In the genomic region with DNA sequence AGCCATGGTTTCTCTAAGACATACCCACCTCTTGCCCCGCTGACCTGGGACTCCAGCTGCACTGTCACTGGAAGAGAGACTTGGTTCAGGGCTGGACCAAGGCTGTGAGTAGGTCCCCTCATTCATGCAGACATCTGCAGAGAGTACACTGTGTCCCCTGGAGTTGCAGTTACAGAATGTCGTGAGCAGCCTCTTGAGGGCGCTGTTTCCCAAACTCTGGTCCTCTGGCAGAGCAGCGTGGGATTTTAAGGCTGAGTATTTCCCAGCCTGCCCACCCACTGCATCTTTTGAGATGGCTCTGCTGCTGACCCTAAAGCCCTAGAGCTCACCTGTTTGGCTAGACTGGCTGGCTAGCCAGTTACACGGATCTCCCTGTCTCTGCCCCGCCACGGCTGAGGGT, we compare ENCODE assay signal across 10 mouse cellular contexts. TPM values are rescaled to one million over a fixed set of nuclear protein-coding genes. Genes with fewer than 3 reads are reported as not detected.
DNase-seq lines count a peak whose midpoint lies in the region; ATAC-seq and TF ChIP-seq lines count a peak whose summit lies in the region.
"Had no signal": no experiment of that assay in that cellular context is flagged by ENCODE, and none has a peak within 500 bp of the region (broad histone marks: within the 10 kb centered on the region; RNA-seq: fewer than 3 reads in every experiment).

No protein-coding gene starts in this region.

- no peaks in the 10 kb centered on the region for H3K27me3 ChIP-seq in forebrain, postnatal 0 days (ENCODE audit: insufficient read depth, low read length)
- H3K27me3 ChIP-seq in forebrain, embryonic 13.5 days = no peaks in the 10 kb centered on the region
- H3K27me3 ChIP-seq in kidney, embryonic 14.5 days (ENCODE audit: control insufficient read depth, insufficient read depth, low read length) = no peaks in the 10 kb centered on the region
- no peaks in the 10 kb centered on the region; the same call in 1 of the 2 replicates for H3K27me3 ChIP-seq in heart, embryonic 10.5 days (ENCODE audit: insufficient read depth, poor library complexity, severe bottlenecking)
- H3K27me3 ChIP-seq: neural tube, embryonic 13.5 days had no signal

- no peak overlapping the region for H3K4me3 ChIP-seq in forebrain, postnatal 0 days (ENCODE audit: low read depth, low read length)
- no peak overlapping the region for H3K4me3 ChIP-seq in forebrain, embryonic 13.5 days
- no peak overlapping the region for H3K4me3 ChIP-seq in kidney, embryonic 14.5 days (ENCODE audit: low read length)
- H3K4me3 ChIP-seq in heart, embryonic 10.5 days = no peak overlapping the region
- H3K4me3 ChIP-seq: neural tube, embryonic 13.5 days had no signal

- 51% methylated on average over 7 of the region's 7 CpGs for WGBS in forebrain, postnatal 0 days
- 57% methylated on average over 7 of the region's 7 CpGs for WGBS in forebrain, embryonic 13.5 days
- 56% methylated on average over 7 of the region's 7 CpGs for WGBS in kidney, embryonic 14.5 days
- 52% methylated on average over 7 of the region's 7 CpGs for WGBS in heart, embryonic 10.5 days

- no peak overlapping the region for H3K9ac ChIP-seq in forebrain, postnatal 0 days
- H3K9ac ChIP-seq in forebrain, embryonic 13.5 days = no peak overlapping the region
- H3K9ac ChIP-seq in kidney, embryonic 14.5 days (ENCODE audit: low read depth, low read length) = no peak overlapping the region
- H3K9ac ChIP-seq: neural tube, embryonic 13.5 days had no signal

- DNase-seq in forebrain, postnatal 0 days = no peak
- peak; percentile 26 for DNase-seq in right cerebral cortex, postnatal 4 days
- DNase-seq in right cerebral cortex, postnatal 25 days = no peak
- no peak for DNase-seq in heart, embryonic 10.5 days (ENCODE audit: low spot score)
- DNase-seq: layer of hippocampus, postnatal 36 days had no signal

- no peak overlapping the region for H3K27ac ChIP-seq in forebrain, postnatal 0 days (ENCODE audit: low read depth, low read length)
- H3K27ac ChIP-seq in forebrain, embryonic 13.5 days = no peak overlapping the region
- H3K27ac ChIP-seq in kidney, embryonic 14.5 days (ENCODE audit: low read depth, low read length) = no peak overlapping the region
- no peak overlapping the region for H3K27ac ChIP-seq in heart, embryonic 10.5 days
- H3K27ac ChIP-seq: neural tube, embryonic 13.5 days had no signal

- no peaks in the 10 kb centered on the region for H3K36me3 ChIP-seq in forebrain, postnatal 0 days (ENCODE audit: insufficient read depth)
- no peaks in the 10 kb centered on the region for H3K36me3 ChIP-seq in forebrain, embryonic 13.5 days (ENCODE audit: poor library complexity, severe bottlenecking)
- no peaks in the 10 kb centered on the region for H3K36me3 ChIP-seq in kidney, embryonic 14.5 days (ENCODE audit: control insufficient read depth, insufficient read depth, low read length)
- H3K36me3 ChIP-seq in heart, embryonic 10.5 days = no peaks in the 10 kb centered on the region
- H3K36me3 ChIP-seq: neural tube, embryonic 13.5 days had no signal

- TF ChIP-seq CTCF in forebrain, postnatal 0 days (IDR thresholded peaks at IDR 0.05; ENCODE audit: low read depth) = peak; percentile 32; the same call in 1 of the 2 replicates

- H3K4me1 ChIP-seq in forebrain, postnatal 0 days (ENCODE audit: insufficient read depth) = no peaks in the 10 kb centered on the region
- H3K4me1 ChIP-seq in forebrain, embryonic 13.5 days = no peaks in the 10 kb centered on the region
- H3K4me1 ChIP-seq in kidney, embryonic 14.5 days (ENCODE audit: control insufficient read depth, insufficient read depth, low read length) = no peaks in the 10 kb centered on the region
- H3K4me1 ChIP-seq in heart, embryonic 10.5 days = peaks cover 24% of the 10 kb centered on the region
- H3K4me1 ChIP-seq: neural tube, embryonic 13.5 days had no signal

- ATAC-seq in forebrain, postnatal 0 days = no peak
- no peak for ATAC-seq in forebrain, embryonic 13.5 days
- 0 out of 2 replicates have a peak, but pooled peaks have one; percentile 58 for ATAC-seq in megakaryocyte-erythroid progenitor cell, adult 5-6 weeks (replicated peaks; ENCODE audit: low FRiP score, low TSS enrichment, poor library complexity, severe bottlenecking)
- ATAC-seq in inflammation-experienced regulatory T-cells, adult 6 months = no peak
- ATAC-seq in kidney, embryonic 14.5 days (ENCODE audit: low FRiP score, low TSS enrichment) = no peak

- H3K4me2 ChIP-seq in forebrain, postnatal 0 days (ENCODE audit: low read depth) = no peak overlapping the region
- no peak overlapping the region for H3K4me2 ChIP-seq in forebrain, embryonic 13.5 days
- no peak overlapping the region for H3K4me2 ChIP-seq in kidney, embryonic 14.5 days (replicated peaks; ENCODE audit: low read depth, low read length)
- H3K4me2 ChIP-seq: neural tube, embryonic 13.5 days had no signal

- no peaks in the 10 kb centered on the region for H3K9me3 ChIP-seq in forebrain, postnatal 0 days (ENCODE audit: low read length)
- H3K9me3 ChIP-seq in forebrain, embryonic 13.5 days (replicated peaks) = no peaks in the 10 kb centered on the region
- no peaks in the 10 kb centered on the region for H3K9me3 ChIP-seq in kidney, embryonic 14.5 days (ENCODE audit: control insufficient read depth, low read length)
- no peaks in the 10 kb centered on the region for H3K9me3 ChIP-seq in heart, embryonic 10.5 days
- H3K9me3 ChIP-seq: neural tube, embryonic 13.5 days had no signal

RNA-seq across cellular contexts. Expression of a gene that starts 1.2 kb away (rescaled TPM):
- not detected in 2 replicates for total RNA-seq in forebrain, postnatal 0 days (2014; rRNA removed)
- polyA plus RNA-seq in forebrain, postnatal 0 days (2015; fragmentation: Nextera tagmentation; extraction: Ambion mirVana) = 0.13 TPM in 1 of 2 replicates, not detected in the other
- not detected in 2 replicates for polyA plus RNA-seq in forebrain, embryonic 13.5 days (2015; fragmentation: Nextera tagmentation; extraction: Ambion mirVana)
- total RNA-seq in megakaryocyte-erythroid progenitor cell, adult 5-6 weeks (2014; fragmentation: Nextera tagmentation) = 6.2 and 15.1 TPM in 2 replicates
- 0.75 and 5.8 TPM in 2 replicates for total RNA-seq in megakaryocyte-erythroid progenitor cell, adult 5-6 weeks (2017)
- 10 to 100 TPM; 14.3 to 81.2 (median 53.9) TPM for polyA plus RNA-seq in inflammation-experienced regulatory T-cells, adult 6 months (2017; shearing (Covaris generic))
- polyA plus RNA-seq in kidney, embryonic 14.5 days (2014; fragmentation: Nextera tagmentation; extraction: Ambion mirVana) = 0.51 and 0.76 TPM in 2 replicates
- 0.62 and 0.84 TPM in 2 replicates for polyA plus RNA-seq in heart, embryonic 10.5 days (2016; fragmentation: Nextera tagmentation; extraction: Ambion mirVana)

RNA-seq across cellular contexts. Expression of a gene that starts 28.4 kb away (rescaled TPM):
- 21.5 and 25.7 TPM in 2 replicates for total RNA-seq in forebrain, postnatal 0 days (2014; rRNA removed)
- polyA plus RNA-seq in forebrain, postnatal 0 days (2015; fragmentation: Nextera tagmentation; extraction: Ambion mirVana) = 19.2 and 23.5 TPM in 2 replicates
- 8.7 and 10.0 TPM in 2 replicates for polyA plus RNA-seq in forebrain, embryonic 13.5 days (2015; fragmentation: Nextera tagmentation; extraction: Ambion mirVana)
- 26.4 and 41.6 TPM in 2 replicates for total RNA-seq in megakaryocyte-erythroid progenitor cell, adult 5-6 weeks (2014; fragmentation: Nextera tagmentation)
- total RNA-seq in megakaryocyte-erythroid progenitor cell, adult 5-6 weeks (2017) = 35.0 and 36.7 TPM in 2 replicates
- polyA plus RNA-seq in inflammation-experienced regulatory T-cells, adult 6 months (2017; shearing (Covaris generic)) = 100 to 1,000 TPM in 2 of 3 experiments, 10 to 100 TPM in 1; 75.8 to 241 (median 198) TPM
- 16.1 and 19.3 TPM in 2 replicates for polyA plus RNA-seq in kidney, embryonic 14.5 days (2014; fragmentation: Nextera tagmentation; extraction: Ambion mirVana)
- polyA plus RNA-seq in heart, embryonic 10.5 days (2016; fragmentation: Nextera tagmentation; extraction: Ambion mirVana) = 4.2 and 7.1 TPM in 2 replicates

RNA-seq across cellular contexts. Expression of a gene that starts 31.5 kb away (rescaled TPM):
- total RNA-seq in forebrain, postnatal 0 days (2014; rRNA removed) = 191 and 219 TPM in 2 replicates
- polyA plus RNA-seq in forebrain, postnatal 0 days (2015; fragmentation: Nextera tagmentation; extraction: Ambion mirVana) = 122 and 129 TPM in 2 replicates
- 124 and 125 TPM in 2 replicates for polyA plus RNA-seq in forebrain, embryonic 13.5 days (2015; fragmentation: Nextera tagmentation; extraction: Ambion mirVana)
- total RNA-seq in megakaryocyte-erythroid progenitor cell, adult 5-6 weeks (2014; fragmentation: Nextera tagmentation) = 173 and 198 TPM in 2 replicates
- 312 and 511 TPM in 2 replicates for total RNA-seq in megakaryocyte-erythroid progenitor cell, adult 5-6 weeks (2017)
- polyA plus RNA-seq in inflammation-experienced regulatory T-cells, adult 6 months (2017; shearing (Covaris generic)) = 100 to 1,000 TPM; 115 to 154 (median 144) TPM
- 153 and 178 TPM in 2 replicates for polyA plus RNA-seq in kidney, embryonic 14.5 days (2014; fragmentation: Nextera tagmentation; extraction: Ambion mirVana)
- 77.6 and 101 TPM in 2 replicates for polyA plus RNA-seq in heart, embryonic 10.5 days (2016; fragmentation: Nextera tagmentation; extraction: Ambion mirVana)

RNA-seq across cellular contexts. Expression of a gene that starts 51.7 kb away (rescaled TPM):
- total RNA-seq in forebrain, postnatal 0 days (2014; rRNA removed) = 10.2 and 28.0 TPM in 2 replicates
- polyA plus RNA-seq in forebrain, postnatal 0 days (2015; fragmentation: Nextera tagmentation; extraction: Ambion mirVana) = 1.2 and 2.1 TPM in 2 replicates
- 0.80 and 1.3 TPM in 2 replicates for polyA plus RNA-seq in forebrain, embryonic 13.5 days (2015; fragmentation: Nextera tagmentation; extraction: Ambion mirVana)
- total RNA-seq in megakaryocyte-erythroid progenitor cell, adult 5-6 weeks (2014; fragmentation: Nextera tagmentation) = 1.1 and 3.6 TPM in 2 replicates
- total RNA-seq in megakaryocyte-erythroid progenitor cell, adult 5-6 weeks (2017) = 0.05 and 0.46 TPM in 2 replicates
- under 1 TPM in 1 of 3 experiments, not detected in 2; 0.21 TPM for polyA plus RNA-seq in inflammation-experienced regulatory T-cells, adult 6 months (2017; shearing (Covaris generic))
- 1.9 and 2.1 TPM in 2 replicates for polyA plus RNA-seq in kidney, embryonic 14.5 days (2014; fragmentation: Nextera tagmentation; extraction: Ambion mirVana)
- 0.38 and 1.0 TPM in 2 replicates for polyA plus RNA-seq in heart, embryonic 10.5 days (2016; fragmentation: Nextera tagmentation; extraction: Ambion mirVana)

RNA-seq across cellular contexts. Expression of a gene that starts 52.2 kb away (rescaled TPM):
- 2.2 and 2.4 TPM in 2 replicates for total RNA-seq in forebrain, postnatal 0 days (2014; rRNA removed)
- 0.72 and 1.0 TPM in 2 replicates for polyA plus RNA-seq in forebrain, postnatal 0 days (2015; fragmentation: Nextera tagmentation; extraction: Ambion mirVana)
- polyA plus RNA-seq in forebrain, embryonic 13.5 days (2015; fragmentation: Nextera tagmentation; extraction: Ambion mirVana) = 0.20 TPM in 1 of 2 replicates, not detected in the other
- 0.81 and 2.9 TPM in 2 replicates for total RNA-seq in megakaryocyte-erythroid progenitor cell, adult 5-6 weeks (2014; fragmentation: Nextera tagmentation)
- total RNA-seq in megakaryocyte-erythroid progenitor cell, adult 5-6 weeks (2017) = not detected in 2 replicates
- 10 to 100 TPM in 2 of 3 experiments, 1 to 10 TPM in 1; 9.2 to 14.4 (median 11.3) TPM for polyA plus RNA-seq in inflammation-experienced regulatory T-cells, adult 6 months (2017; shearing (Covaris generic))
- polyA plus RNA-seq in kidney, embryonic 14.5 days (2014; fragmentation: Nextera tagmentation; extraction: Ambion mirVana) = 18.5 and 21.9 TPM in 2 replicates
- polyA plus RNA-seq in heart, embryonic 10.5 days (2016; fragmentation: Nextera tagmentation; extraction: Ambion mirVana) = 0.18 TPM in 1 of 2 replicates, not detected in the other
- polyA plus RNA-seq: neural tube, embryonic 13.5 days had no signal
